In the genomic region with DNA sequence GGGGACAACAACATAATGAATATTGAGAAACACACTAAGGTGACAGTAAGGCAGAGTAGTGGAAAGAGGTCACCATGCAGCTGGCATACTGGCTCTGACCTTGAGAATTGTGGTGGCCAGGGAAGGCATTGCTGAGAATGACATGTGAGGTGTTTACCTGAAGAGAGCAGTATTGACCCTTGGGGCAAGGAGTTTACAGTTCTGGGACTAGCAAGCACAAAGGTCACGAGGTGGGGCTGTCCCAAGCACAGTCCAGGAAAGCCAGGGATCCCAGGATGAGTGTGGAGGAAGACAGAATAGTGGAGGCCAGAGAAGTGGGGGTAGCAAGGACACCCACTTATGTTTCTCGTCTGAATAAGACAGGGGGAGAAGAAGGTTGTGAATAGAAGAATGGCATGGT, we compare ENCODE assay signal across 24 mouse cellular contexts. TPM values are rescaled to one million over a fixed set of nuclear protein-coding genes. Genes with fewer than 3 reads are reported as not detected.
A peak's percentile ranks its signal among the peaks of the same experiment; 100 is the strongest.
DNase-seq lines count a peak whose midpoint lies in the region; ATAC-seq and TF ChIP-seq lines count a peak whose summit lies in the region.
"Had no signal": no experiment of that assay in that cellular context is flagged by ENCODE, and none has a peak within 500 bp of the region (broad histone marks: within the 10 kb centered on the region; RNA-seq: fewer than 3 reads in every experiment).

No protein-coding gene starts in this region.

- H3K9me3 ChIP-seq in kidney, postnatal 0 days (replicated peaks; ENCODE audit: low read length): no peaks in the 10 kb centered on the region
- H3K9me3 ChIP-seq in intestine, embryonic 15.5 days: no peaks in the 10 kb centered on the region
- no peaks in the 10 kb centered on the region for H3K9me3 ChIP-seq in forebrain, embryonic 14.5 days (replicated peaks; ENCODE audit: control insufficient read depth, low read length)
- H3K9me3 ChIP-seq: forebrain, embryonic 15.5 days; G1E; heart, embryonic 12.5 days; hindbrain, embryonic 13.5 days; liver, embryonic 12.5 days; midbrain, embryonic 13.5 days had no signal

- no peak overlapping the region for H3K9ac ChIP-seq in kidney, postnatal 0 days (ENCODE audit: low read depth, low read length)
- H3K9ac ChIP-seq in intestine, embryonic 15.5 days: no peak overlapping the region
- no peak overlapping the region for H3K9ac ChIP-seq in forebrain, embryonic 14.5 days (ENCODE audit: low read length)
- H3K9ac ChIP-seq: forebrain, embryonic 15.5 days; heart, embryonic 12.5 days; hindbrain, embryonic 13.5 days; liver, embryonic 12.5 days; midbrain, embryonic 13.5 days had no signal

- peak; percentile 65 for DNase-seq in heart, adult 11 months
- DNase-seq in heart, adult 8-10 months (ENCODE audit: low spot score): no peak
- no peak for DNase-seq in kidney, postnatal 0 days (ENCODE audit: low spot score)
- DNase-seq in kidney, postnatal 14 days: no peak
- DNase-seq in yolk sac, embryonic 10.5 days (ENCODE audit: low spot score): peak; percentile 66
- DNase-seq in forebrain, embryonic 14.5 days (ENCODE audit: low spot score): no peak
- DNase-seq: adrenal gland, adult 8-10 months; cerebellum, adult 2 months; cerebellum, postnatal 25 days; gastrocnemius, postnatal 25 days; heart, adult 18-20 months; heart, postnatal 4 days; layer of hippocampus, adult 9-11 months; lung, adult 18-20 months; lung, postnatal 4 days had no signal

- H3K4me2 ChIP-seq in kidney, postnatal 0 days (ENCODE audit: low read length): no peak overlapping the region
- no peak overlapping the region for H3K4me2 ChIP-seq in intestine, embryonic 15.5 days (replicated peaks)
- H3K4me2 ChIP-seq in forebrain, embryonic 14.5 days (ENCODE audit: low read length): no peak overlapping the region
- H3K4me2 ChIP-seq: forebrain, embryonic 15.5 days; heart, embryonic 12.5 days; hindbrain, embryonic 13.5 days; liver, embryonic 12.5 days; midbrain, embryonic 13.5 days had no signal

- H3K4me1 ChIP-seq in kidney, postnatal 0 days (replicated peaks; ENCODE audit: insufficient read depth, low read length): no peaks in the 10 kb centered on the region
- H3K4me1 ChIP-seq in intestine, embryonic 15.5 days (replicated peaks): no peaks in the 10 kb centered on the region
- no peaks in the 10 kb centered on the region for H3K4me1 ChIP-seq in forebrain, embryonic 14.5 days (ENCODE audit: control insufficient read depth, insufficient read depth, low read length)
- H3K4me1 ChIP-seq: forebrain, embryonic 15.5 days; hindbrain, embryonic 13.5 days; liver, embryonic 12.5 days; midbrain, embryonic 13.5 days had no signal

- H3K4me3 ChIP-seq in kidney, postnatal 0 days (replicated peaks; ENCODE audit: low read depth, low read length): no peak overlapping the region
- no peak overlapping the region for H3K4me3 ChIP-seq in intestine, embryonic 15.5 days (replicated peaks)
- H3K4me3 ChIP-seq in forebrain, embryonic 14.5 days (ENCODE audit: low read depth, low read length): no peak overlapping the region
- H3K4me3 ChIP-seq: forebrain, embryonic 15.5 days; heart, embryonic 12.5 days; hindbrain, embryonic 13.5 days; liver, embryonic 12.5 days; megakaryocyte, embryonic 14.5 days; midbrain, embryonic 13.5 days had no signal

- peak; percentile 5; the same call in 1 of the 2 replicates for TF ChIP-seq CTCF in kidney, postnatal 0 days (IDR thresholded peaks at IDR 0.05; ENCODE audit: low read depth)

- no peak for ATAC-seq in kidney, postnatal 0 days (replicated peaks; ENCODE audit: low FRiP score, low read depth)
- peak; percentile 49; the same call in 1 of the 2 replicates for ATAC-seq in intestine, embryonic 15.5 days
- ATAC-seq in forebrain, embryonic 14.5 days: no peak
- ATAC-seq: forebrain, embryonic 15.5 days; liver, embryonic 12.5 days; lung, postnatal 0 days; midbrain, embryonic 13.5 days had no signal

- no peaks in the 10 kb centered on the region for H3K27me3 ChIP-seq in kidney, postnatal 0 days (ENCODE audit: insufficient read depth, low read length)
- no peaks in the 10 kb centered on the region for H3K27me3 ChIP-seq in intestine, embryonic 15.5 days (replicated peaks)
- H3K27me3 ChIP-seq in forebrain, embryonic 14.5 days (replicated peaks; ENCODE audit: control insufficient read depth, insufficient read depth, low read length): no peaks in the 10 kb centered on the region
- H3K27me3 ChIP-seq: forebrain, embryonic 15.5 days; heart, embryonic 12.5 days had no signal

- WGBS in kidney, postnatal 0 days: 44% methylated on average over 2 of the region's 2 CpGs
- WGBS in intestine, embryonic 15.5 days: 33% methylated on average over 2 of the region's 2 CpGs
- WGBS in forebrain, embryonic 14.5 days: 54% methylated on average over 2 of the region's 2 CpGs

- H3K27ac ChIP-seq in kidney, postnatal 0 days: no peak overlapping the region
- H3K27ac ChIP-seq in intestine, embryonic 15.5 days: no peak overlapping the region
- no peak overlapping the region for H3K27ac ChIP-seq in forebrain, embryonic 14.5 days (ENCODE audit: low read depth, low read length)
- H3K27ac ChIP-seq: forebrain, embryonic 15.5 days; hindbrain, embryonic 13.5 days; liver, embryonic 12.5 days; midbrain, embryonic 13.5 days had no signal

- no peaks in the 10 kb centered on the region for H3K36me3 ChIP-seq in kidney, postnatal 0 days (ENCODE audit: insufficient read depth, low read length)
- no peaks in the 10 kb centered on the region for H3K36me3 ChIP-seq in intestine, embryonic 15.5 days
- no peaks in the 10 kb centered on the region for H3K36me3 ChIP-seq in forebrain, embryonic 14.5 days (ENCODE audit: control insufficient read depth, insufficient read depth, low read length)
- H3K36me3 ChIP-seq: forebrain, embryonic 15.5 days; G1E; heart, embryonic 12.5 days; hindbrain, embryonic 13.5 days; liver, embryonic 12.5 days; midbrain, embryonic 13.5 days had no signal

RNA-seq across cellular contexts. Expression of a gene that starts 14.8 kb away (rescaled TPM):
- 10 to 100 TPM in 3 of 4 experiments, 1 to 10 TPM in 1; 9.2 to 12.1 (median 10.1) TPM for total RNA-seq in heart, adult 8-10 months (2022)
- 22.9 and 25.1 TPM in 2 replicates for polyA plus RNA-seq in kidney, postnatal 0 days (2015; fragmentation: Nextera tagmentation; extraction: Ambion mirVana)
- 27.1 and 29.0 TPM in 2 replicates for polyA plus RNA-seq in intestine, embryonic 15.5 days (2015; fragmentation: Nextera tagmentation; extraction: Ambion mirVana)
- polyA plus RNA-seq in forebrain, embryonic 14.5 days (2014; fragmentation: Nextera tagmentation; extraction: Ambion mirVana): 15.0 and 18.7 TPM in 2 replicates

RNA-seq across cellular contexts. Expression of a gene that starts 58.8 kb away (rescaled TPM):
- total RNA-seq in heart, adult 8-10 months (2022): 100 to 1,000 TPM; 233 to 302 (median 283) TPM
- 5.5 and 6.5 TPM in 2 replicates for polyA plus RNA-seq in kidney, postnatal 0 days (2015; fragmentation: Nextera tagmentation; extraction: Ambion mirVana)
- polyA plus RNA-seq in intestine, embryonic 15.5 days (2015; fragmentation: Nextera tagmentation; extraction: Ambion mirVana): 3.2 and 3.3 TPM in 2 replicates
- 0.80 and 0.93 TPM in 2 replicates for polyA plus RNA-seq in forebrain, embryonic 14.5 days (2014; fragmentation: Nextera tagmentation; extraction: Ambion mirVana)

Comparison
In these comparisons a context has a peak if more than half of its experiments do, and no peak if none do; other contexts are left out.
1. DNase-seq: peak in heart, adult 11 months (single experiment) and yolk sac, embryonic 10.5 days (single experiment); none in heart, adult 8-10 months (single experiment), kidney, postnatal 0 days (single experiment), kidney, postnatal 14 days (single experiment) and forebrain, embryonic 14.5 days (single experiment).